Mouse (Mus musculus): ENCODE measurements at regions not wholly inside any gene's neighbourhood (a gene's known extent, or its start where the extent isn't known, plus 50 kb on each side); places are given as distances from the start of the nearest gene placed in this dataset.
"Not testable (repeated sequence)": the region's sequence is repeated elsewhere in the genome, so short reads cannot be mapped to it uniquely, and the experiment has no call there.

GRCm38 (mm10) chr4:105844675-105845466 lies 55.2 kb downstream of the Gm12728 start:
- DNase-seq (ENCODE audit: low spot score) = no peak

DNA sequence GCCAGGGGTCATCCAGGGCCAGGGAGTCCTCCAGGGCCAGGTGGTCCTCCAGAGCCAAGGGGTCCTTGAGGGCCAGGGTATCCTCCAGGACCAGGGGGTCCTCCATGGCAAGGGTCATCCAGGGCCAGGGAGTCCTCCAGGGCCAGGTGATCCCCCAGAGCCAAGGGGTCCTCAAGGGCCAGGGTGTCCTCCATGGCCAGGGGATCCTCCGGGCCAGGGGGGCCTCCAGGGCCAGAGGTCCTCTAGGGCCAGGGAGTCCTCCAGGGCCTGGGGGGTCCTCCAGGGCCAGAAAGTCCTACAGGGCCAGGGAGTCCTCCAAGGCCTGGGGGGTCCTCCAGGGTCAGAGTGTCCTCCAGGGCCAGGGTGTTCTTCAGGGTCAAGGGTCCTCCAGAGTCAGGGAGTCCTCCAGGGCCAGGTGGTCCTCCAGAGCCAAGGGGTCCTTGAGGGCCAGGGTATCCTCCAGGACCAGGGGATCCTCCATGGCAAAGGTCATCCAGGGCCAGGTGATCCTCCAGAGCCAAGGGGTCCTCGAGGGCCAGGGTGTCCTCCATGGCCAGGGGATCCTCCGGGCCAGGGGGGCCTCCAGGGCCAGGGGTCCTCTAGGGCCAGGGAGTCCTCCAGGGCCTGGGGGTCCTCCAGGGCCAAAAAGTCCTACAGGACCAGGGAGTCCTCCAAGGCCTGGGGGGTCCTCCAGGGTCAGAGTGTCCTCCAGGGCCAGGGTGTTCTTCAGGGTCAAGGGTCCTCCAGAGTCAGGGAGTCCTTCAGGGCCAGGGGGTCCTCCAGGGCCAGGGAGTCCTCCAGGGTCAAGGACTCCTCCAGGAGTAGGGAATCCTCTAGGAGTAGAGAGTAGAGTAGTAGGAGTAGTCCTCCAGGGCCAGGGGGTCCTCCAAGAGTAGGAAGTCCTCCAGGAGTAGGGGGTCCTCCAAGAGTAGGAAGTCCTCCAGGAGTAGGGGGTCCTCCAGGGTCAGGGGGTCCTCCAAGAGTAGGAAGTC lies 56.6 kb downstream of the Gm12728 start:
- DNase-seq (ENCODE audit: low spot score) = not testable (repeated sequence)

DNA sequence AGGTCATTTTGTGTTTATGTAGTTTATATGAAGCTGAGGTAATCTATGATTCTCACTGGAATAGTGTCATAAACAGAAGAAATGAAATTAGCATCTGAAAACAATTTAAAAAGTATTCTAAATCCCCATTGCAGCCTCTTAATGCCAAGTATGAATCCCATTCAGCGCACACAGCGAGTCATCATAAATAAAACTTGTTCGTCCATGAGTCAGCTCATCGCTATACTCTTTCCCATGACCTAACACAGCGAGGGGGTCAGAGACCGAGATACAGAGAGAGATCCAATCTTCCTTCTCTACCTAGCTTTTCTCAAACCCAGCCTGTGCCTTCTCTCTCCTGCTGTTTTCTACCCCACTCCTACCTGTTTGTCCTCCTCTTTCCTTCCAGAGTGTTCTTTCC lies 63.4 kb downstream of the Gm12728 start:
- no peak for DNase-seq (ENCODE audit: low spot score)

GRCm38 (mm10) chr4:105859052-105859864 lies 69.6 kb downstream of the Gm12728 start:
- DNase-seq (ENCODE audit: low spot score) = no peak

DNA sequence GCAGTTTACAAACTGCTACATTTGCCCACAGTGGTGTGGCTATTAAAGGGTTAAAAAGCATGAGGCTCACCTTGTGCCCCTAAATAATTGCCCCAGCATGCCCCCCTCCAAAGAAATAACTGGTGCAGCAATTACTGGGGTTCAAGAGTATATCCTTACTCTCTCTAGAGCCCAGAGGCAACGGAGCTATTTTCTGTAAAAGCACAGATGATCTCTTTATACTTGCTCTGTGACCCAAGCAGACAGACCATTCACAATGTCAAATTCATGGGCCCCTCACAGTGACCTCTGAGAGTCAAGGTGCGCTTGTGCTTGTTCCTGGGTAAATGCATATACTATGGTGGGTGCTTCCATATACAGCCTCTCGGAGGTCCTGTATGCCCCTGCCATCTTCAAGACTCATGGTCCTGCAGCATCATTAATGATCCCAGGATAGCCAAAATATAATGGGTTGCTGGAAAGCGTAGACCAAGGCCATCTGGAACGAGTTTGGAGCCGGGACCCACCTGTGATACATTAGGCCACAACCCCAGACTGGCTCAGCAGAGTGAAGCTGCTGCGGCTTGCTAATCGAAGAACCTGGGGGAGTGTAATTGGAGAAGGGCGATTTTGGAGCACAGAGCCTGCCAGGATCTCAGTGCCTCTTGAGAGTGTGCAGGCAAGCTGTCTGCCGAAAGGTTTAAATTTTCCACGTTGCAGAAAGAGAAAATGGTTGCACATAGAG lies 71.4 kb downstream of the Gm12728 start:
- no peak for DNase-seq (ENCODE audit: low spot score)

DNA sequence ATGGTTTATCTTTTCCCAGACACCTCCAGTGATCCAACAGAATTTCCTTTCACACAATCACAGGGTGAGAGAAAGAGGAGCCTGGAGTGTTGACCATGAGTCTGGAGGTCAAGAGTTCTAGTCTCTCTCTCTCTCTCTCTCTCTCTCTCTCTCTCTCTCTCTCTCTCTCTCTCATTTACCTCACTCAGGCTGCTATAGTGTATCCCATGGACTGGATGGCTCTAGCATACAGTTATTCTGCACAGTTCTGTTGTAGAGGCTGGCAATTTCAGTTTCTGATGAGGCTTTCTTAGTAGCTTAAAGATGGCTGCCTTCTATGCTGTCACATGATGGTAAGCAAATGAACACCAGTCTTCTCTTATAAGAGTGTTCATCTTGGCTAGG lies 72.0 kb downstream of the Gm12728 start:
- DNase-seq (ENCODE audit: low spot score) = no peak

DNA sequence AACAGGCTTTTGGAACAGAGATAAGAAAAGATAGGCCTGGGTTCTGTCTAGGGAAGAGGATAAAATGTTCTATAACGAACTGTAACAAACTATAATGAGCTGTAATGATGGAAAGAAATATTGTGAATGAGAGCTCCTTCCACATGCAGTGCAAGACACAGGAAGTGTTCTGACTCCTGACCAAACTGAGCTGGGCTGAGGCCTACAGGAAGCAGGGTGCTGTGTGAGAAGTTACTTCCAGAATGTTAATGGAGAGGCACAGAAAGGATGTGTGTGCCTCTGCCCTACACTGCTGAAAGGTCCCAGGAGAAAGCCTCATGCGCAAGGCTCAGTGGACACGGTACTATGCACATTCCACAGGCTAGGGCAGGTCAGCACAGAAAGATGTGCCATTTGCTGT lies 80.8 kb downstream of the Gm12728 start:
- DNase-seq (ENCODE audit: low spot score) = no peak

GRCm38 (mm10) chr4:105877246-105877645 lies 87.6 kb downstream of the Gm12728 start:
- no peak for DNase-seq (ENCODE audit: low spot score)

DNA sequence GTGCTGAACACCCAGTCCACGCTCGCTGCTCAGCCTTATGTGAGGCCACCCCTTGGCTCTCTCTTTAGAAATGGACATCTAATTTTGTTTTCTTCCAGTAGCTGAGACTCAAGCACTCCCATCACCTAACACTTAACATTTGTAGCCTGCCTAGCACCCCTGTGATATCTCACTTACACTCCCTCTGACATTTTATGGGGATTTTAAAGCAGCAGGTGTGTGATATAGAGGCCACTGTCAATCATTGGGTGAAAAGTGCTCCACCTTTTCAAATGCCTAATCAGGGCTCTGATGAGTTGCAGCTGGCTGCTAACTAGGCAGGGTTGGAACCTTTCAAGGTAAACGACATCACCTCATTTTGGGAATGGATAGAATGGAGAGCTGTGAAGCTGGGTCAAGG lies 90.2 kb downstream of the Gm12728 start:
- no peak for DNase-seq (ENCODE audit: low spot score)

DNA sequence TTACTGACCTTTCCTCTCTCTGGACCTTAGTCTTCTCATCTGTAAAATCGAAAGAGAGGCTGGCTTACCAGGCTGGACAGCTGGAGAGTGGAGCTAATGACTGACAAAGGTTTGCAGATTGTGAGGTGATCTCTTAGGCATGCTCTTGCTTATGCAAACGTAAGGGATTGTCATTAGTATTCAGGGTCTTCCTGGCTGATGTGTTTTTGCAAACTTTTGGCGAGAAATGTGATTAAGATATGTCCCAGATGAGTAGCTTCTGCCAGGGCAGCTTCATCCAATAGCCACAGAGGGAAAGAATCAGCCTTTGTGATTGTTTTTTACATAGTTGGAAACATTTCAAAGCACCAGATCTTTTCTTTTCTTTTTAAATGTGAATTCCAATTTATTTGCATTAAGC lies 95.1 kb downstream of the Gm12728 start:
- no peak for DNase-seq (ENCODE audit: low spot score)

GRCm38 (mm10) chr4:105891438-105891837 lies 101.8 kb downstream of the Gm12728 start:
- DNase-seq (ENCODE audit: low spot score) = no peak

GRCm38 (mm10) chr4:105892065-105892464 lies 102.4 kb downstream of the Gm12728 start:
- no peak for DNase-seq (ENCODE audit: low spot score)

GRCm38 (mm10) chr4:105895116-105895515 lies 105.4 kb downstream of the Gm12728 start:
- DNase-seq (ENCODE audit: low spot score) = no peak

DNA sequence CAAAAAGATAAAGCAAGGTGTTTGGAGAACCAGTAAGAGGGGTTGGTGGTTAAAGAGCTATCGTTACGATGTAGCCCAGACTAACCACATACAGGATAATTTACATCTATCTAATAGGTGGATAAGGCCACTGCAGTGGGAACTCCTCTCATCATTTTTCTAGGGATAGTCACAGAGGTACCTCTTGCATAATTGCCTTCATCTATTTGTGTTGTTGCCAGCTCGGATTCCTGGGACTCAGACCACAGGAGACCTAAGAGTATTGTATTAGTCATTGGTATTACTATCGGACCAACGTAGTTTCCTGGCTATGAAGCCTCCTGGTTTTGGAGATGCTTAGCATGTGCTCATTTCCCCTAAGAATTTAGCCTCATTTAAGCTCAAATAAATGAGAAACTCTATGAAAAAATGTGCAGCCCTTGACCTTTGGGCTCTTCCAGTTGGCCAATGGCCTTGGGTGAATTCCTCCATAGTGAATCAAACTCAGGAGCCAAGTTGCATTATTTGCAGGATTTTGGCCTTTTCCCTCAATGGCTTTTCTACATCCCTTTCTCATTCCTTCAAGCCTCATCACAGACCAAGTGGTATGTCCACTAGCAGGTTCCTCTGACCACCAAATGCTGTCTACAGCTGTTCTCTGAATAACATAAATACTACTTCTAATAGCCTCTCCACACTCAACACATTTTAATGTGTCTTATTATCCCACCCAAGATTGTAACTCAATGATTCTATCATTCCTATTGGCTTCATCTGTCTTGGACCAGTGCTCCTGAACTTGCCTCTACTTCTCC lies 108.6 kb downstream of the Gm12728 start:
- no peak for DNase-seq (ENCODE audit: low spot score)

DNA sequence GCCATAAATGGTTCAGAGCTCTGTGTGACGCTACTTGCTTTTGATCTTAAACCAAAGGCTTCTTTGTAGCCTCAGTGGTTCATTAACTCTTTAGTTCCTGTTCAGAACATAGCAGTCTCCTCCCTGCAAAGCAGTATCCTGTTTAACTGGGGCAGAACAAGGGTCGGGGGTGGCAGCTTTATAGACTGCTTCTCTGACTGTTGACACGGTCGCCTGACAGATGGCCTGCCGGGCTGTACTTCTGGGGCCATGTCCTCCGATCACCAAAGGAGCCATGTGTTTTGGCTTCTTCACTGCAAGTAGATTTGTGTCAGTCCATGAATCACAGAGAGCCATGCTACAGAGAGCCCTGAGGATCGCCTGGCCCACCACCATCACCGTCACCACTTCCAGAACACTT lies 115.2 kb downstream of the Gm12728 start:
- no peak for DNase-seq (ENCODE audit: low spot score)

DNA sequence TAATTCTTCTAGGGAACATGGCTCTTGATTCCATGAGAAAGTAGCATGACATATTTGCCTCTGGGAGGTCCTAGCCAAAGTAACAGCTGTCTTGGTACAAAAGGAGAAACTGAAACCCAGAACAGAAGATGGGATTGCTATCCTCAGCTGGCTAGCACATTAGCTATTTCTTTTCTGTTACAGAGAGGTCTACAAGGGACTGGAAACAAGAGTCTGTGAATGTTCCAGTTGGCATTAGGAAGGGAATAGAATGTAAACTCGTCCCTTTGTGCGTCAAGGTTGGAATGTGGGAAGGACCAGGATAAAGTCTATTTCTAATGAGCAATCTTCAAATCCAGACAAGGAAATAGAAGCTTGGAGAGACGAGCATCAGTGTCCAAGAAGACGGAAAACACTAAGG lies 116.7 kb downstream of the Gm12728 start:
- DNase-seq (ENCODE audit: low spot score) = no peak

GRCm38 (mm10) chr4:105907611-105908010 lies 117.9 kb downstream of the Gm12728 start:
- DNase-seq (ENCODE audit: low spot score) = no peak

DNA sequence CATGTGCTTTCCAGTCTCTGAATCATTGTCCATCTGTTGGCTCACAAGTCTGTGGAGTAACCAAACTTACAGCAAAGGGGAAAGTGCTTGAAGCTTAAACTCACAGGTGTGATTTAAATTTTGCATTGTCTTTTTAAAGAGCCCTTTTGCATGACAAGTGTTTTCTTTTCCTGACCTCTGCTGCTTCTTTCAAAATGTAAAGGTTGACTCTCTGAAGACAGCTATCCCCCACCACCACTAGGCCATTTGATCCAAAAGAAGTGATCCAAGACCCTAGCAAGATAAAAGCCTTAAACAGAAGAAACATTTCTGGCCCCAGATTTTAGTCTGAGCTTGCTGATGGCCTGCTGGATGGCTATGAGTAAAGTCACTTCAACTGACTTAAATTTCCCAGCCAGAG lies 118.6 kb downstream of the Gm12728 start:
- no peak for DNase-seq (ENCODE audit: low spot score)

- DNase-seq (ENCODE audit: low spot score) = no peak
Observed at GRCm38 (mm10) chr4:105909272-105909671, 119.6 kb downstream of the Gm12728 start.

DNA sequence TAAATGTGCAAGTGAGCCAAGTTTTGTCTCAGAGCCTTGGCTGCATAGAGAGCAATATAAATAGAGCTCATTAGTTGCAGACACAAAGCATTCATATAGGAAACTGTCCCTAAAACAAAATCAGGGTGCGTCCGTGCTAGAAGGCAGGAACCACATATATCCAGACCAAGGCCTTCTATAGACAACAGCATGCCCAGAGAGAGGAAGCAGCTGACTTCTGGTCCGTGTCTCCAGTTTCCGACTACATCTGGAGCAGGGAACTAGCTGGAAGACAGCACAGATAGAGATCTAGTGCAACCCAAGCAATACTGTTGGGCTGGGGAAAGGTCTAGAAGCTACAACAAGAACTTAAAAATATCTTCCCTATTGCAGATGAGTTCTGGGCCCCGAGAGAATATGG lies 121.0 kb downstream of the Gm12728 start:
- DNase-seq (ENCODE audit: low spot score) = no peak

- DNase-seq (ENCODE audit: low spot score) = no peak
Observed at GRCm38 (mm10) chr4:105911678-105912077, 122.0 kb downstream of the Gm12728 start.
